Mouse (Mus musculus): ENCODE measurements at regions not wholly inside any gene's neighbourhood (a gene's known extent, or its start where the extent isn't known, plus 50 kb on each side); places are given as distances from the start of the nearest gene placed in this dataset.
"Not testable (repeated sequence)": the region's sequence is repeated elsewhere in the genome, so short reads cannot be mapped to it uniquely, and the experiment has no call there.

DNA sequence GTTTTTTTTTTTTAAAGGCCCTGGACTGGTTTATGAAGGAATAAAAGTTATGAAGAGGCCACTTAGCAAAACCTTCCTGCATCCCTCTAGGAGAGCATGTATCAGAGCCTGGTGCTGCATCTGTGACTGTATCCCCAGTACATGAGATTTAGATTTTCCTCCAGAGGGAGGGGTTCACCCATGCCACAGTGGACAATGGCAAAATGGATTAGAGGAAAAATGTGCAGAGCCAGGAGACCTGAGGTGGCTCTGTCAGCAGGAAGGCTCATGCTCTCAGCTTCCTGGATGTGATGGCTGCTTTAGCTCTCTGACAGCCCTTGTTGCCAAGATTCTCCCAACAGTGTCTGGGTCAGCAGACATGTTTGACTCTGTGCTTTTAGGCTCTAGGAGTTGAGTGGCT, 298.2 kb downstream of the Eipr1 start:
- DNase-seq (ENCODE audit: low spot score): no peak

DNA sequence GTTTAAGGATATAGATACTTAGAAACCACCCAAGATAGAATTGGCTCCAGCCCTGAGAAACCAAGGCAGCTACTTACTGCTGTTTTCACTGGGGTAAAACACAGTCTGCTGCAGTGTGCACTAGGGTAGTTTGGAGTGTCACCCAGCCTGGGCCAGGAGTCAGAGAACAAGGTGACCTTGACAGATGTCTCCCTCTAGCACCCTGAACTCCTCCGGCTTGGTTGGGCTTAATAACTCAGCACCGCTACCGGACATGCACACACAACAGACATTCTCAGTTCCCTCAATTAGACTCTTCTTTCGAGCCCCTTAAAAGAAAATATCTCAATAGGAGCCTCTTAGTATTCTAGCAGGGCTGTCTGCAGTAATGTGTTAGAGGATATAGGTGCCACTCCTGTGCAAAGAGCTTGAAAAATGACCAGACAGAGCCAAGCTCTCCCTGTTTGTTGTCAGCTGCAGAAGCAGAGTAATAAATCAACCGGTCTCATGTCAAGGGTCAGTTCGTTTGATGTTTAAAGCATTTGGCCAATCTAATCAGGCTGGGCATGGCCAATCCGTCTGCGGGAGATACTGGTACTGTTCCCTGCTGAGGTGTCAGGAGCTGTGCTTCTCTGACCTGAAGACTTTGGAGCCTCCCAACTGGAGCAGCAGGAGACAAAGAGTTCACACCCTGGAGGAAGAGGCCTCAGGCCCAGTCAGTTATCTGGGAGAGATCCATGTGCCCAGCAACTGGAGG, 299.1 kb downstream of the Eipr1 start:
- DNase-seq (ENCODE audit: low spot score): no peak

DNA sequence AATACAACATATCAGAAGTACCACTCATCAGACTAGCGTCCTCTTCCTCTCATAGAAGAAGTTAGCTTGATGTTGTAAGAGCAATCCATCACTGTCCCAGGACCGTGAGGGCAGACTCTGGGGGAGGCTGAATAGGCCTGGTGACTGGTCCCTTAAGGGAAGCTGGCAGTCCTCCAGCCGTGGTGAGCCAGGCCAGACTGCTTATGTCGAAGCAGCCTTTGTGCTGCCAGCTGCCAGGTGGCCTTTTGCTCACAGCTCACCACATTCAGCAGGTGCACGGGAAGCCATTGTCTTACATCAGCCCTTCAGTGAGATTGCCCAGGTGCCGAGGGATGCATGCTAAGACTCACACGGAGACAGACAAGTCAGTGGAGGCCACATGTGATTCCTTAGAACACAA, 302.8 kb downstream of the Eipr1 start:
- no peak for DNase-seq (ENCODE audit: low spot score)

DNA sequence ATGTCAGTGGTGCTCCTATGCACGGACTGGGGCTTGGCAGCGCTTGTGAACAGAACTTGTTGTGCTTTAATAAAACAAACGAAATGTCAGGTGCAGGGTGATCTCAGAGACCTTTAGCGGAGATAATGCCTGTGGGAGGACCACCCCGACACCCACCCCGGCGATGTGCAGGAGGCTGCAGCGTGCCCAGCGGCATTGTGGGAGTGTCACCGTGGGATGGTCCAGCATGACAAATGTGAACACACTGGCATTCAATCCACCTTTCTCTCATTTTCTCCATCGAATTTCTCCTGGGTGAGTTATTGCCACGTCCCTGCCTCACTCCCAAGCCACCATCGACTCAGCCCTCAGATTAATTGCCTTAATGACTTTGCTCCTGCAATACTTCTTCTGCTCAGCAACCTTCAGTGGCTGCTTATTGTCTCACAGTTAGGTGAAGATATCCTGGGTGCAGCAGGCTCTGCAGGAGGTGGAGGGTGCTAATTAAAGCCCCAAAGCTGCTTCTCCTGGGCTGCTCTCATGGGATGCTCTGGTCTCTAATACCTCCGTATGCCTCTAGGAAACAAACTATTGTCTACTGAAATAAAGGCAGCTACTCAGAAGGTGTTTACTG, 310.5 kb downstream of the Eipr1 start:
- DNase-seq (ENCODE audit: low spot score): no peak

DNA sequence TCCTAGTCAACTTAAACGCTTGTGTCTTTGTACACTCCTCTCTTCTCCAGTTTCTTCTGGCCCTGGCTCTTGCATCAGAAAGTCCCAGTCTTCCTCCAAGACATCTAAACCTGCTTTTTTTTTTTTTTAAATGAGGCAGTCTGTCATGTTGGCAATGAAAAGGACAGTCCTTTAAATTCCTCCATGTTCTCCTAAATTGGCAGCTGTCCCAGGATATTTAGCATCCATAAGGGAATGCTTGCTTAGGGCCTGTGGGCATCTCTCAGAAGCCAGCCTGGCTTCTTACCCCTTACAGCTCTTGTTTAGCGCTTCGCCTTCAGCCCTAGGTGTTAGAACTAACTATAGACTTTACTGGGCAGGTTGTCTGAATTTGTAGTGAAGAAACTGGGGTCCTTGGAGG, 311.2 kb downstream of the Eipr1 start:
- DNase-seq (ENCODE audit: low spot score): no peak

DNA sequence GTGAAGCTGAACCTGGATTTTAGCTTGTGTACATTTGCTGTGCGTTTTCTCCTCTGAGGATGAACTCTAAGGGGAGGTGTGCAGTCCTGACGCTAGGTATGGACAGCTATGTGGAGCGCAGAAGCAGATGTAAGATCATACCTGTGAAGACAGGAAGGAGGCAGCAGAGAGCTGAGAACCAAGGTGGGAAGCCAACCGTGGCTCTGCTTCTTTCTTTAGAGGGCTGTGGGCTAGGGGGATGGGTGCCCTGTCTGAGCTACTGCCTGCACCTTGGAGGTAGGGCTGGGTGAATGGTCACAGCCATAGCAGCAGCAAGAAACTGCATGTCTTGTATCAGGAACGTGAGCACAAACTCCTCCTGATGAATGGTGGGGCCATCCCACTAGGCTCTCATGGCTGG, 316.6 kb downstream of the Eipr1 start:
- no peak for DNase-seq (ENCODE audit: low spot score)

DNA sequence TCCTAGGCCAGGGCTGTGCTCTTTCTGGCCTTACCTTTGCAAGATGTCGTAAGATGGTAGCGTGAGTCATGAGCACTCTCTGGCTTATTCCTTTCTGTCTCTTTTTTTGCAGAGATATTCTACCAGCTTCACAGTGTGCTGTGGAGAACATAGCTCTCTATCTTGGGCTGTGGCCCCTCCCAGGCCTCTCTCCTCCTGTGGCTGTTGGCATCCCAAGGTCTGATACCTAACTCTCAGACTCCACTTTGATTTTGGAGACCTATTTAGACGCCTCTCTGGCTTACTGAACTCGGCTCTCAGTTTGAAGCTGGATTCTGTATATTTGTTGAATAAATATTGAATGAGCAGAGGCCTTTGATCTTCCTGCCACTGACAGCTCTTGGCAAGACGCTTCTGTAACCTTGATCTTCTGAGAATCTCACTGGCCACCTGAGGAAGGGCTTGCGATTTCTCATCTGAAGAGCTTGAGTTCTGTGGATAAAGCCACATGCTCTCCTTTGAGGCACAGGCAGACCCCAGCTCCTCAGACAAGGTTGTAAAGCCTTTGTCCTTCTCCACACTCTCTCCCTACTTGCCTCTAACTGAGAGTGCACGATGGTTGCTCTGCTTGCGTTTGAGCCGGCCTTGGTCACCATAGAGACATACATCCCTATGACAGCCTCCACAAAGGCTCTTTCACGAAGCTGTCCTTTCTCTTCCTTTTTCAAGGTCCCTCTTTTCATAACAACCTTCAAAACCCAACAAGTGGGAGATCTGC, 323.7 kb downstream of the Eipr1 start:
- no peak for DNase-seq (ENCODE audit: low spot score)

DNA sequence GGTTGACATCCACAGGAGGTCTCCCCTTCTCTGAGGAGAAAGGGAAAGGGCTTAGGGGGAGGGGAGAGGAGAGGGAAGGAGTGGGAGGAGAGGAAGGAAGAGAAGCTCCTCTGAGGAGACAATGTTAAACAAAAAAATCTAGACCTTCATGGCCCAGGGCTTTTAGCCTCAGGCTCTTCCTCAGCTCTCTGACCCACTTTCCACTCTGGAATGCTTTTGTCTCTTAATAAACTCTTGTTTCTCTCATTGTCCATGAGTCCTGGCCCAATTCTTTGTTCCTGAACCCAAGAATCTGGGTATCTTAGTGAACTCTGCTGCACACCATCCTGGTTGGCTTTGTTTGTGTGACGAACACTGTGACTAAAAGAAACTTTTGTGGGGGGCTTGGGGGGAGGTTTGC, 325.0 kb downstream of the Eipr1 start:
- DNase-seq (ENCODE audit: low spot score): no peak

DNA sequence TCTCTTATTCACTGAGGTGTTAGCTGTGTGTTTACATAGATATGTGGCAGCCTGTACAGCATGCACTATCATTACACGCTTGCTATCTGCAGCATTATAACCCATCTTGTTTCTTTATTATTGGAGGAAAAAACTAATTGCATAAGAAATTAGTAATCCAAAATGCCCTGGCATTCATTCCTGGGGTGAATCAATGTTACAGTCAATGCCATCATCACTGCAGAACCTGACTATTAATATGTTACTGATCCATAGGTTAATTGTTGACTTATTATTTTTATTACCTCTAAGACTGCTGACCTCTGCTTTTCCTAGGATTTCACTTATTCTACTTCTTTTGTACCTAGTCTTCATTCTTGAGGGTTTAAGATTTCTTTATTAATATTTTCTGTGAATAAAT, 327.4 kb downstream of the Eipr1 start:
- no peak for DNase-seq (ENCODE audit: low spot score)

DNA sequence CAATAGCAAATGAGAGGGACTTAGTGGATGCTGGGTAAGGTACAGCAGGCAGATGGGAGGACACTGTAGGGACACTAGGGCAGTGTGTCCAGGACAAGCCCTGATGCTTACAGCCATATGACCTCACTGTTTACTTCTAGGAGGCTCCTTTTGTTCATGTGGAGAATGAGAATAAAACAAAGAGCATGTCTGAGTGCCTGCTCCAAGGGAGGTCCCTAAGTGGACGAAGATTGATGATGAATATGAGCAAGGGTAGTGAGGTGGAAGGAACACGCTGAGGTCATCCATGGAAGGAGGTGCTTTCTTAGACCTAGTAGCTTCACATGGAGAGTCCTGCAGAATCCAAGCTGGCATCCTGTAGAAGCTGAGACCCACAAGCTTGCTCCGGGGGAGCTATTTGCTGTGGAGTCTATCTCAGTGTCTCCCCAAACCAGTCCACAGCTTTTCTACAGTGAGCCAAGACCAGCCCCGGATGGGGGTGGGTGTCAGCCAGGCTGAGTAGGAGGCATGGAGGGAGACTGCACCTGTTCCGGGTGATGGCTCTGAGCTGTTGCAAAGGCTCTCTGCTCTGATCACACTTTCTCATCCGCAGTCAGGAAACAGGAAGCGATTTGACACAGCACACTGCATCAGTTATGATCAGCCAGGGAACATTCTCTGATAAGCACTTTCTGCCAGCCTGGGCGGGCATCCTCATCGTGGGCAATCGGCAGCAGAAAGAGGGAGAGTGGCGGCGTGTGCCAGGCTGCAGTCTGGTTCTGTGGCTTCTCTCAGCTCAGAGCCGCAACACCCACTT, 332.0 kb downstream of the Eipr1 start:
- no peak for DNase-seq (ENCODE audit: low spot score)

DNA sequence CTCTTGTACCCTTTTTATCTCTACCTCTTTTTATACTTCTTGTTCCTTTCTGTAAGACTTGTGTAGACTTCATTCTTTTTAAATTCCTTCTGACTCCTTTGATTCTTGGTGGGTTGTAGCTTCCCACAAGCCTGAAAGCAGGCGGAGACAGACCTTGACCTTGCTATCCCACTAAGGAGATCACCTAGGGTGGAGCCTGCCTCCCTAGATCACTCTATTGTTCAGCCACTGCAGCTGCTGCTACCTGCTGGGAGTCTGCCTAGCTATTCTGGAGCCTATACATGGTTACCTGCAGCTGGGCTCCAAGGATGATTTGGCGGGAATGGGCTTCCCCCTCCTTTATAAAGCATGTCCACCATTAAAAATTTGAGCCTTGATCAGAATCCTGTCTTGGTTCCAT, 335.6 kb downstream of the Eipr1 start:
- DNase-seq (ENCODE audit: low spot score): not testable (repeated sequence)

DNA sequence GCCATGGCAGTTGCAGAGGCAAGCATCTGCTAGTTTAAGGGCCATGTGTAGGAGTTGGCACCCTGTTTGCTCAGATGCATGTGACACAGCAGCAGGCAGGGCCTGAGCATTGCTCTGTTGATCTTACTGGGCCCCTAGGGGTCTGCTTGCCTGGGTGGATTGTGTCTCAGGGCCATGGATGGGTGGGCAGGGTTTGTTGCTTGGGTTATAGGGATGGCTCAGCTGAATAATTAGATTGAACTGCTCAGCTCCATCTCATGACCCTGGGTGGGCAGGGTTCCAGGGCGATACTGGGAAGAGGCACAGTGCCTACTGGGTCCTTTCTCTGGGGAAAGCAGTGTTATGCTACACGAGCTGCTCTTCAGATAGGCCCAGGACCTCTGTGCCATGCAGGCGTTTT, 338.0 kb downstream of the Eipr1 start:
- no peak for DNase-seq (ENCODE audit: low spot score)

DNA sequence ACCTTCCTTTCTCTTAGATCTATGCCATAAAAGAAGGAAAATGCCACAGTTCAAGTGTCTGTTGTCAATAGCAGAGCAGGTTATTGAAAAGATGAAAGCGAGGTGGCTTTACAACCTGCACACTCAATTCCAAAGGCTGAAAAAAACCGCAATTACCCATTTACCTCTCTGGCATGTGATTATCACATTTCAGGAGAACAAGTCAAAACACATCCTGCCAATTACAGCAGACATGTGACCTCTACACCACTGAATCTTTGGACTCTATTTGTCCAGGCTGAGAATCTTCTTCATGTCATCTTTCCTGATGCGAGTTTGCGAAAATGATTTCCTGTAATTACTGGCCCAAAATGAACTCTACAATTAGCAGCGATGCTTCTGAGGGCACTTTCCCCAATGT, 338.8 kb downstream of the Eipr1 start:
- DNase-seq (ENCODE audit: low spot score): no peak

DNA sequence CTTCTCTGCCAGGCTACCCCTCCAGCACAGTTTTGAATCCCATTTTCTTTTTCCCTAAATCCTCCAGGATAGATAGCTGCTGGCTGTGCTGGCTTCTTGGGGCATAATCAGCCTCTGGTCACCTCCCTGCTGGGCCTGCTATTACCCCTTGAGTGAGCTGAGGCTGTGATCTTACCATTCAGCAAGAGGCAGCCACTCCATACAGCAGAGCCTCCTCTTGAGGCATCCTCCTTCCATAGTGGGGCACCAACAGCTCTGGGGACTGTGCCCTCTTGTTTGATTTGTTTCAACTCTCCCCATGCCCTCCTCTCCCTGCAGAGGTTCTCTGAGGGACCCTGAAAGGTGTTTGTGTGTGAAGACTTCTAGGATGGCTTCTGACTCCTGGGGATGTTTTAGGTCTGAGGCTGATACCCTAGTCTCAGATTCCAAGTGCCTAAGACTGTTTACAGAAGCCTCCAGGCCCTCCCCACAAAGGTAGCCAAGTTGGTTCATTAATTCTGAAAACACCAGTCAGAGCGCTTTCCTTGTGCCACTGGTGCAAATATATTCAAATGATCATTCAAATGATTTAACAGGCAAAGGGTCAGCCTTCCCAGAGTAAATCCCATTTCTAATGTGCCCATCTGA, 343.9 kb downstream of the Eipr1 start:
- DNase-seq (ENCODE audit: low spot score): no peak

DNA sequence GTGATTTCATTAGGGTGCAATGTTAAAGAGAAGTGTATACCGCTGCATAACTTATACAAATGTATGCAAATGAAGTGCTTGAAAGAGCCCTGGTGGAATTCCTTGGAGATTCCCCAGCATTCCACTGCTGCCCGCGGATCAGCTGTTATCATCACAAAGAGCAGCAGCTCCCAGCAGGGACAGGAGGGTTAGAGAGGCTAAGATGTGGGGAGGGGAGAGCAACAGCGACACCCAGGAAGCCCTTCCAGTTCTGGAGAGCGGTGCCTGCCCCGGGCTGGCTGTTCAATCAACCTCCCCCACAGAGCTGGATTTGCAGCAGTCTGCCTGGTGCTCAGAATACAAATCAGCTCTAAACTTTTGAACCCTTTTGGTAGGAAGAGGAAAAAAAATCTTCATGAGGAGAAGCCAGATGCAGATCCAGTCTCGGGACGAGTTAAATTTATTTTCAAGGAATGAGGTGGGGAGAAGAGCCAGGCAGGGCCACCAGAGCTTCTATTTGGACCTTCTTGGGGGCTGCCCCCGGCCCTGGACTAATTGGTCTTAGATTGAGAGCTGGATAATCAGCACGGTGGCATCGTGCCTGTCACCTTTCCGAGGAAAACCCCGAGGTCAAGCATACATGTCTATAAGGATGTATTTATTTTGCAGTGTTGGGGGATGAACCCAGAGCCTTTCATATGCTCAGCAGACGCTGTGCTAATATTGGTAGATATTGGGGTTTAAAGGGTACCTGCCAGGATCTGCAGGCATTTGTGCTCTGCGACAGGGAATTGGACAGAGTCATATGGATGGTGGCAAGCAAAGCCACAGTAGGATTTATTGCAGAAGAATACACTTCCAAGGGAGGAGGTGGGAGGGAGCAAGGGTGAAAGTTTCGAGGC, 344.7 kb downstream of the Eipr1 start:
- DNase-seq (ENCODE audit: low spot score): no peak

DNA sequence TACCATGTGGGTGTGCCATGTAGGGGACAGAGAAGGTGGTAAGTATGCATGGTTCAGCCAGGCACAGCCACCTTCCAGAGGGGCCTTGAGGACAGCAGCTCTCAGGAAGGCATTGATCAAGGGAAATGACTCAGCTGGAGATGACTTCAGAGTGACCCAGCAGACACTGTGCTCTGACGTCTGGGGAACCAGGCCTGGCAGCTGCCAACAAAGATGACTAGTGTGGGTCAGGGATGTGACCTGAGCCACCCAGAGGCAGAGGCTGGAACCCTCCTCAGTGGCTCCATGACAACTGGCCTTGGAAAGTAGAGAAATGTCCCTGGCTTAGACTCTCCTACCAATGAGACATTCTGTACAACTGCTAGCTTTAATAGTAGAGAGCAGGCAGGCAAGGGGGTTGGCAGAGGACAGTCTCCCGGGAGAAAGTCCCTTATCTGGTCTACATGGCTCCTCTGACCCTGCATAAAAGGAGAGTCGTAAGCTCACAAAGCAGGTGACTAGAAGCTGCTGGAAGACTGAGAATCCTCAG, 348.5 kb downstream of the Eipr1 start:
- DNase-seq (ENCODE audit: low spot score): no peak

DNA sequence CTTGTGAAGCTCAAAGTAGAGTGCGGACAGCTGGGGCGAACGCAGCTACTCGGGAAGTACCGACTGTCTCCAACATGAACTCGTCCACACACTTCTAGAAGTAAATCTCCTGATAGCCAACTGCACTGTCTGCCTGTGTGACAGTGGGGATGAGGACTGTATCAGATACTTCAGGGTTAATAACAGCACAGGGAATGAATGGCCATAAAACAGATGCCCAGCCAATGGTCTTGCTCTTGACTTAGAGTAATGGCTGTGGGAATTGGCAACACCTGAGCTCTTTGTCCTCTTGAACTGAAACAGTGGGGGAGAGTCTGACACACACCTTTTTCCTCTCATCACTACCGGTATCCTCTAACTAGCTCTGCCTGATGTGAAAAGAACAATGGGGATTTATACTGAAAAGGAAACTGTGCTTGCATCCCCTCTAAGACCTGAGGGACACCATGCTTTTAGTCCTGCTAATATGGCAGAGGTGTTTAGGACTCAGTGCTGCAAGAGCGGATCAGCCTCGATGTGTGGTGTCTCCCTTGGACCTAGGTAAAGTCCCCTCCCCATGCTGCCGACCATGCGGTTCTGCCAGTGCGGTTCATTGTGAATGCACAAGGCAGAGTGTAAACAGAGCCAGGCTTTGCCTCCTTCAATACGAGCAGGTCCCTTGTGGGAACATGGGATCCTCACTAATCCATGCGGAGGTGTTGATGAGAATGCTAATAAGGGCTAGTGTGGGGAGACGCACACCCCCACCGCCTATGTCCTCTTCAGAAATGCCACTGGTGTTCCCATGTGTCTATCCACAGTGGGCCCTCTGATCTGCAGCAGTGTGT, 355.5 kb downstream of the Eipr1 start:
- no peak for DNase-seq (ENCODE audit: low spot score)

DNA sequence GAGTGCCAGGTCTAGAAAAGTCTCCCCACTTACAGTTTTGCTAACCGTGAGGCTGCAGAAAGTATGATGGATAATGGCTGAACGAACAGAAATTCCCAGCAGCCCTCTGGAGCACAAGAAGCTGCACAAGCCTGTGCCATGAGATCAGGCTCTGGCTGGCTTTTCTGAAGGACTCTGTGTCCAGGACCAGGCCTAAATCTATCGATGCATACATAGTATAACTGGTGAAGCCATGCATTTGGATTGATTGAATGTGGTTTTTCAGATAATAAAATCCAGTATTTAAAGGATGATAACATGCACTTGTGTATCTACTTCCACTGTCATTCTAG, 356.1 kb downstream of the Eipr1 start:
- DNase-seq (ENCODE audit: low spot score): no peak

DNA sequence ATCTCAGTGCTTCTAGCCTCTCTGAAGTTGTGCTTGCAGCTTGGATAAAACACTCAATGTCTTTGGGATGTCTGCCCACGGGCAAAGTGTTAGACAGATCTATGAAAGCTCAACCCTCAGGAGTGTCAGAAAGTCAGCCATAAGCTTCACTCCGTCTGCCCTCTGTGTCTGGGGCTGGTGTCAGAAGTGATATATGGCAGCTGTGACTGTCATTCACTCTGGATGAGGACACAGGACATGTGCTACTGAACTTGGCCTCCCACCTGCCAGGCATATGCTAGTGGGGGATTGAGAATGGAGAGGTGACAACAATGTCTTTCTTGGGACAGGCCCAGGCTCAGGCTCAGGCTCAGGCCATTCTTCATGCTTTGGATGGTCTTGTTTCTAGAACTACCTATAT, 366.7 kb downstream of the Eipr1 start:
- no peak for DNase-seq (ENCODE audit: low spot score)

DNA sequence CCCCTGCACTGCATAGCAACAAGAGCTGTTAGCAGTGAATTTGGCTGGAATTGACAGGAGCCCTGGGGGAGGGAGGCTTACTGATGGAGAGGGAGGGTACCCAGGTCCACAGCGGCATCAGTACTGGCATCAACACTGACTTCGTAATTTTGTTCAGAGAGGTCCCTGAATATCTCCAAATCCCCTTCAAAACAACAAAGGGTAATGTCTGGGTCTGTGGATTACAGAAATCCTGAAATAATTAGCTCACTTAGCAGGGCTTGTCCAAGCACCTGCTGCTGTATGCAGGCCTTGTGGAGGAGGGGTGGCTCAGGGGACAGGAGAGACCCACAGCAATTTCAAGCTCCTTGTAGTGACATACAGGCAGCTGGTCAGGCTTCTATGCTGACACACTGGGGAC, 369.6 kb downstream of the Eipr1 start:
- DNase-seq (ENCODE audit: low spot score): no peak
